Mouse (Mus musculus): ENCODE measurements around the gene Hfe2. TPM values are rescaled to one million over a fixed set of nuclear protein-coding genes. Genes with fewer than 3 reads are reported as not detected.
A peak's percentile ranks its signal among the peaks of the same experiment; 100 is the strongest.

Gene Hfe2
- total RNA-seq, 2 experiments from 2014 or later, result 0.85 to 1.4 TPM

- DNase-seq (ENCODE audit: low spot score in 2 of 2), result no peak
- intact Hi-C loops (cut with DNase I), result no loop called here
Observed at GRCm38 (mm10) chr3:96553601-96554000, 28.6 kb downstream of the Hfe2 start.

- intact Hi-C loops (cut with DNase I), result no loop called here
- DNase-seq (ENCODE audit: low spot score in 2 of 2), result no peak
Observed at GRCm38 (mm10) chr3:96554251-96554650, 29.3 kb downstream of the Hfe2 start.

GRCm38 (mm10) chr3:96555041-96555596 lies 30.1 kb downstream of the Hfe2 start:
- peak; percentile 44 to 46 for DNase-seq (ENCODE audit: low spot score in 2 of 2)
- intact Hi-C loops (cut with DNase I), result no loop called here

- DNase-seq (ENCODE audit: low spot score in 2 of 2), result no peak
- intact Hi-C loops (cut with DNase I), result loop anchor here (2.0 kb wide), 1 partner anchor 19 kb away; no protein-coding TSS in a partner anchor
Observed at GRCm38 (mm10) chr3:96555999-96556614, 31.1 kb downstream of the Hfe2 start.

GRCm38 (mm10) chr3:96556651-96557635 lies 32.0 kb downstream of the Hfe2 start:
- no peak for DNase-seq (ENCODE audit: low spot score in 2 of 2)
- intact Hi-C loops (cut with DNase I), result loop anchor here (2.0 kb wide), 1 partner anchor 18 kb away; no protein-coding TSS in a partner anchor

DNA sequence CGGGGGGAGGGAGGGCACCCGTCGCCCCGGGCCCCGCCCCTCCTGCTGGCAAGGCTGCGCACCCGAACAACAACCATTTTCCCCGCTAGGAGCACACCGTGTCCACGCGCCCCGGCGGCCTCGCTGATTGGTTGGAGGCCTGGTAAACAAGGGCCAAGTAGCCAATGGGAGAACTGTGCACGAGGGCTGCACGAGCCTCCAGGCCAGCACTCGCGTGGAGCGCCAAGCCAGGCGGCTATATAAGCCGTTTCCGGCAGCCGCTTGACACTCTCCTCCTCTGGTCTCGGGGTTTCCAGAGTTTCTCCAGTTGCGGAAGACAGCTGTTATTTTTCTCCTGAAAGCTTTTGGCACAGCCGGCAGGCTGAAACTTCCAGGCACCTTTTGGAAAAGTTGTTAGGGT lies 32.7 kb downstream of the Hfe2 start, which contains the start of gene Txnip:
Txnip (plus strand) TSS at position 264 of the 400 bp plus-strand sequence.
- intact Hi-C loops (cut with DNase I), result loop anchor here (2.0 kb wide), 1 partner anchor 17 kb away; no protein-coding TSS in a partner anchor
- peak; percentile 96 to 97 for DNase-seq (ENCODE audit: low spot score in 2 of 2)

GRCm38 (mm10) chr3:96558159-96558558 lies 33.2 kb downstream of the Hfe2 start:
- intact Hi-C loops (cut with DNase I), result no loop called here
- DNase-seq (ENCODE audit: low spot score in 2 of 2), result no peak

DNA sequence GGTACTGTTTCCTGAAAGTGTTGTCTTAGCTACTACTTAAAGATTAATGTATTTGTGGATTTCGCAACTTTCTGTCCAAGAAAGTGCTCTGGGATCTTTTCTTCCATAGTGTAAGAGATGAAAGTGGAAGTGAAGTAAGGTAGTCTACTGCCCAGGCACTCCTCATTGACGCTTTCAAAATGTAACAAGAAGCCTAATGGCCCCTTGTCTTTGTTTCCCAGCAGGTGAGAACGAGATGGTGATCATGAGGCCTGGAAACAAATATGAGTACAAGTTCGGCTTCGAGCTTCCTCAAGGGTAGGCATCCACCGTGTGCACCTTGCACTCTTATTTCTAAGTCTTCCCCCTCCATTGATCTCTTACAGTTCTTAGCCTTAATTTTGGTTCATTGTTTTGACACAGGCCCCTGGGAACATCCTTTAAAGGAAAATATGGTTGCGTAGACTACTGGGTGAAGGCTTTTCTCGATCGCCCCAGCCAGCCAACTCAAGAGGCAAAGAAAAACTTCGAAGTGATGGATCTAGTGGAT lies 33.8 kb downstream of the Hfe2 start:
- intact Hi-C loops (cut with DNase I), result no loop called here
- DNase-seq (ENCODE audit: low spot score in 2 of 2), result no peak

DNA sequence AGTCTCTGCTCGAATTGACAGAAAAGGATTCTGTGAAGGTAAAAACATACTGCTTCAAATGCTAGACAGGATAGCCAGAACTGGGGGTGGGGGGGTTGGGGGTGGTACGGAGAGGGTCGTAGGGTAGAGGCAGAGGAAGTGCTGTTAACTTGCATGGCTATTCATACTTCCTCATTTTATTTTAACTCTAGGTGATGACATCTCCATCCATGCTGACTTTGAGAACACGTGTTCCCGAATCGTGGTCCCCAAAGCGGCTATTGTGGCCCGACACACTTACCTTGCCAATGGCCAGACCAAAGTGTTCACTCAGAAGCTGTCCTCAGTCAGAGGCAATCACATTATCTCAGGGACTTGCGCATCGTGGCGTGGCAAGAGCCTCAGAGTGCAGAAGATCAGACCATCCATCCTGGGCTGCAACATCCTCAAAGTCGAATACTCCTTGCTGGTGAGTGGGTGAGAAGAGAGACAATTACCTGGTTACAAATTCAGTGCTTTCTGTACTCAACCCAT lies 34.5 kb downstream of the Hfe2 start:
- DNase-seq (ENCODE audit: low spot score in 2 of 2), result no peak
- intact Hi-C loops (cut with DNase I), result no loop called here

- intact Hi-C loops (cut with DNase I), result no loop called here
- DNase-seq (ENCODE audit: low spot score in 2 of 2), result no peak
Observed at GRCm38 (mm10) chr3:96559911-96560850, 35.2 kb downstream of the Hfe2 start.

GRCm38 (mm10) chr3:96560881-96561668 lies 36.1 kb downstream of the Hfe2 start:
- intact Hi-C loops (cut with DNase I), result no loop called here
- DNase-seq (ENCODE audit: low spot score in 2 of 2), result no peak

DNA sequence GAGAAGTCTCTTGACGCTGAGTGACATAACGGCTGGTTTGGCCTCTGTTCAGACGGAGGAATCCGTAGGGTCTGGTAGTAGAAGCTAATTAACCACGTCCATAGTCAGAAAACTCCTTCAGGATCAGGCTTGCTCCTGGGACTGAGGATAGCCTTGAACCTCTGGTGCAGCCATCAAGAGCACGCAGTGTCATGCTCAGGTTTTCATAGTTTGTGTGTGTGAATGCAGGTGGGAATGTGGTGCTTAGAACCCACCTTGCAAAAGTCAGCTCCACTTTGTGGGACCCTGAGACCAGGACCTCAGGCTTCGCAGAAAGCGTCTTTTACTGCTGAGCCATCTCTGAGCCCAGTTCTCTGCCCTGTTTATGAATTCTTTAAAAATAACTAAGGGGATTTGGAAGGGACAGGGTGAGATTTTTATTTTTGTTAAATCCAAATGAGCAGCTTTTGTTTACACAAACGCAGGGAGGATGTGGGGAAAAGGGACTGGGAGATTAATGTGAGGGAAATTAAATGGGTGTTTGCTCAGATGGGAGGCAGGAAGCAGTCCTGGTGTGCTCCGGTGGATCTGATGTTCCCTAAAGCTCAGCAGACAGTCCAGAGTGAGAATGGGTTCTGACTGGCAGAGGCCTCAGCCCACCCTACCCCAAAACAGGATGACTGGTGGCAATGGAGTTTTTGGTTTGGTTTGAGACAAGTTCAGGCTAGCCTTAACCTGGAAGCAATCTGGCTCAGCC lies 37.1 kb downstream of the Hfe2 start:
- intact Hi-C loops (cut with DNase I), result no loop called here
- no peak for DNase-seq (ENCODE audit: low spot score in 2 of 2)

DNA sequence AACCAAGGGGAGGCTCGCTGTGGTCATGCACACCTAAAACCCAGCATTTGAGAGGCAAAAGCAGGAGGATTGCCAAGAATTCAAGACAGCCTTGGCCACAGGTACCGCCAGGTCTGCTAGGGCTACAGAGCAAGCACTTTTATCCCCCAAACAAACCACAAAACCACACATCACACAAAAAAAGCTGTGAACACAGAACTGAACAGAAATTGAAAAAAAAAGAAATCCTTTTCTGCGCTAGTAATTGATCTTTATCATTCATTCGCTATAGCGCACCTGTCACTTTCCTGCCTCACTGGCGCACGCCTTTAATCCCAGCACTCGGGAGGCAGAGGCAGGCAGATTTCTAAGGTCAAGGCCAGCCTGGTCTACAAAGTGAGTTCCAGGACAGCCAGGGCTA lies 38.3 kb downstream of the Hfe2 start:
- intact Hi-C loops (cut with DNase I), result no loop called here

GRCm38 (mm10) chr3:96563911-96564632 lies 39.1 kb downstream of the Hfe2 start:
- intact Hi-C loops (cut with DNase I), result no loop called here

More for the DNA sequence above, 38.3 kb downstream of the Hfe2 start:
- DNase-seq (ENCODE audit: low spot score in 2 of 2), result no peak

GRCm38 (mm10) chr3:96564633-96565032 lies 39.7 kb downstream of the Hfe2 start:
- DNase-seq (ENCODE audit: low spot score in 2 of 2), result peak in 1 of 2 experiments; percentile 39
- intact Hi-C loops (cut with DNase I), result no loop called here

More at GRCm38 (mm10) chr3:96563911-96564632, 39.1 kb downstream of the Hfe2 start:
- DNase-seq (ENCODE audit: low spot score in 2 of 2), result no peak

DNA sequence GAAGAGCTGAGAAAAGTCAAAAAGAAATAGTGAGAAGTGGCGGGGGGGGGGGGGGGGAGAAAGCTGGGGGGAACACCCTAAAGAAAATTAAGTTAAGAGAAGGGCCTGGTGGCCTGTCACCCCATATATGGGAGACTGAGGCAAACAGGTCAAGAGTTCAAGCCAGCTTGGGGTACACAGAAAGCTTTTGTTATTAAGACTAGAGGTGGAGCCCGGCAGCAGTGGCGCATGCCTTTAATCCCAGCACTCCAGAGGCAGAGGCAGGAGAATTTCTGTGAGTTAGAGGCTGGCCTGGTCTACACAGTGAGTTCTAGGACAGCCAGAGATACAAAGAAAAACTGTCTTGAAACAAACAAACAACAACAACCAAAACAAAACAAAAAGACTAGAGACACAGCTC lies 40.1 kb downstream of the Hfe2 start:
- DNase-seq (ENCODE audit: low spot score in 2 of 2), result no peak
- intact Hi-C loops (cut with DNase I), result no loop called here

Measured in left cerebral cortex, postnatal 25 days (tissue).